Mouse (Mus musculus) liver, adult 2 months (tissue): ENCODE measurements at regions not wholly inside any gene's neighbourhood (a gene's known extent, or its start where the extent isn't known, plus 50 kb on each side); places are given as distances from the start of the nearest gene placed in this dataset.

ENCODE experiments used
- CTCF ChIP-seq: fragments of 200-500 bp; IDR thresholded peaks from 2 replicates; pipeline ENCODE4 v1.5.1; 2011; ENCODE audit warnings: low read depth, low read length, control low read depth
- POLR2A ChIP-seq: fragments of 200-500 bp; IDR thresholded peaks from 2 replicates; pipeline ENCODE4 v1.6.1; 2011; ENCODE audit warnings: low read length, control low read depth; ENCODE audit not compliant: insufficient read depth; ENCODE audit errors: extremely low read depth

DNA sequence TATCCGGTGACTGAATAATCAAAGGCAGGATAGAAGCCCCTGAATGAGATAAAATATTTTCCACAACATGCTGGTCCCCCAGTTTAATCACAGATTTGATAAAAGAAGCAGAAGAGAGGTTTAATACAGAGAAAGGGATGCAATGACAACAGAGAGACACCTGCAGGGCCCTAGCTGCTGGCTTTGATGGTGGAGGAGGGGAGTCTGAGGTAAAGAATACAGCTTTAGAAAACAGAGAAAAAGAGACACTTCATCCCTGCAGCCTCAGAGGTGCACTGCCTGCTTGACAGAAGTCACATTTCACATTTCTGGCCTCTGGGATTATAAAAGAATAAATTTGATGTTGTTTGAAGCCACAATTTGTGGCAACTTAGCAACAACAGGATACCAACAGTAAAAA lies 319.9 kb upstream of the Nectin3 start:
- TF ChIP-seq POLR2A (no peak), CTCF (no peak)
